Mouse (Mus musculus) kidney, embryonic 15.5 days (tissue): ENCODE measurements around the gene Usp12. TPM values are rescaled to one million over a fixed set of nuclear protein-coding genes. Genes with fewer than 3 reads are reported as not detected.
"Not testable (repeated sequence)": the region's sequence is repeated elsewhere in the genome, so short reads cannot be mapped to it uniquely, and the experiment has no call there.

Experiments
- ATAC-seq: fragments of 200-750 bp; cut with Nextera tagmentation; replicated peaks from 2 replicates; pipeline ENCODE4 v1.8.0; 2017; ENCODE audit warnings: moderate TSS enrichment; ENCODE audit not compliant: low FRiP score
- H3K27ac ChIP-seq: fragments of 300-500 bp; sonication (generic); 2 replicates; pipeline ENCODE4 v1.5.1; 2015; ENCODE audit warnings: mild to moderate bottlenecking, inconsistent platforms
- H3K27me3 ChIP-seq: fragments of 300-500 bp; sonication (generic); 2 replicates; pipeline ENCODE4 v1.6.1; 2015; ENCODE audit warnings: inconsistent platforms
- H3K36me3 ChIP-seq: fragments of 300-500 bp; sonication (generic); 2 replicates; pipeline ENCODE4 v1.6.1; 2015; ENCODE audit warnings: inconsistent platforms
- H3K4me1 ChIP-seq: fragments of 300-500 bp; sonication (generic); 2 replicates; pipeline ENCODE4 v1.6.1; 2015; ENCODE audit warnings: inconsistent platforms
- H3K4me2 ChIP-seq: fragments of 300-500 bp; sonication (generic); 2 replicates; pipeline ENCODE4 v1.6.1; 2015; ENCODE audit warnings: moderate library complexity, mild to moderate bottlenecking, inconsistent platforms
- H3K4me3 ChIP-seq: fragments of 300-500 bp; sonication (generic); replicated peaks from 2 replicates; pipeline ENCODE4 v1.5.1; 2015; ENCODE audit warnings: mild to moderate bottlenecking, inconsistent platforms
- H3K9ac ChIP-seq: fragments of 300-500 bp; sonication (generic); 2 replicates; pipeline ENCODE4 v1.6.1; 2015; ENCODE audit warnings: mild to moderate bottlenecking, inconsistent platforms
- H3K9me3 ChIP-seq: fragments of 300-500 bp; sonication (generic); replicated peaks from 2 replicates; pipeline ENCODE4 v1.6.1; 2016; ENCODE audit warnings: inconsistent platforms
- WGBS: fragments of 180-500 bp; shearing (Covaris S2); methylation state at CpG from one replicate; pipeline ENCODE4 v1.1.7; 2015; ENCODE audit warnings: mixed read lengths; 5-methylcytosine and 5-hydroxymethylcytosine counted together
- polyA plus RNA-seq: library from polyadenylated mRNA; unstranded; fragments of >200 nt; fragmentation: Nextera tagmentation; extraction: Ambion mirVana; gene quantifications from 2 replicates; pipeline ENCODE4 v1.2.1, GENCODE M21; 2015

Gene Usp12
- polyA plus RNA-seq, 1 experiment from 2014 or later, result 21.2 TPM

DNA sequence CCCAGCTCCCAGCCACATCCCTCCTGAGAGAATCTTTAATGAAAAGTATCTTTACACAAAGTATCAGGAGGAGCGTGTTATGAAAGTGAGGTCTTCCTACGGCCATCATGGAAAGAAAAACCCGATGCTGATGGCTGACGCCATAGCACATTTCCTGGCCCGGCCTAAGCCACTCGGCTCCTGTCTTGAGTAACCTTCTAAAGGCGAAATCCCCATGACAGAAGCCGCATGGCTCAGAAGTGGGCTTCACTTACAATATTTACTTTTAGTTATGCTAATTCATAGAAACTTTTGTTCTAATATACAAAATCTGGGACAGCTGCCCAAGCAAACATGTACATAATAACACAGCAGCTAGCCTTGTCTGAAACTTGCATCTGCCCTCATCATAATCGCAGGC, 59.8 kb downstream of the Usp12 start:
- not testable (repeated sequence) for H3K27me3 ChIP-seq, H3K4me3 ChIP-seq, H3K4me2 ChIP-seq, H3K9me3 ChIP-seq, H3K4me1 ChIP-seq, H3K27ac ChIP-seq, H3K9ac ChIP-seq, ATAC-seq
- peaks cover 54% of the 10 kb centered on the region for H3K36me3 ChIP-seq
- 83% methylated on average over 1 of the region's 9 CpGs for WGBS

GRCm38 (mm10) chr5:146733888-146734640, 60.7 kb downstream of the Usp12 start:
- Histone ChIP-seq H3K36me3 (peaks cover 44% of the 10 kb centered on the region), H3K4me1 (no peaks in the 10 kb centered on the region), H3K27ac (no peak overlapping the region), H3K4me3 (no peak overlapping the region), H3K27me3 (no peaks in the 10 kb centered on the region), H3K9me3 (no peaks in the 10 kb centered on the region), H3K4me2 (no peak overlapping the region), H3K9ac (no peak overlapping the region)
- ATAC-seq, result 0 out of 2 replicates have a peak, but pooled peaks have one; percentile 25
- 77% methylated on average over 12 of the region's 12 CpGs for WGBS

DNA sequence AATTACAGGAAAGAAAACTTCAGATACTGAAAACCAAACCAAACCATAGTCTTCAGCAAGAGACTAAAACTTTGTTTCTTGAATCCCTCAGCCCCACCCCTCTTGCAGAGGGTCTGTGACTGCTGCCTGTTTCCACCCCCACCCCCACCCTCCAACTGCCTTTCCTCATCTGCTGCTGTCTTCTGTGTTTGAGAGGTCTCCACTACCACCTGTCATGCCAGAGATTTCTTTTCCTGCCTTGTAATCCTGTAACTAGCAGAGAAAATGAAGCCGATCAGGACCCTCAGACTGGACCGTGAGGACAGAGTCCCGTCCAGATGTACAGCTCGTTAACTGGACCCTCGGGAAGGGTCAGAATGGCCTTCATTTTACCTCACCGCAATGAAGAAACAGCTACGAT, 61.4 kb downstream of the Usp12 start:
- ATAC-seq, result no peak
- Histone ChIP-seq H3K36me3 (peaks cover 38% of the 10 kb centered on the region), H3K4me3 (no peak overlapping the region), H3K27ac (no peak overlapping the region), H3K9me3 (no peaks in the 10 kb centered on the region), H3K4me2 (no peak overlapping the region), H3K4me1 (no peaks in the 10 kb centered on the region), H3K27me3 (no peaks in the 10 kb centered on the region), H3K9ac (no peak overlapping the region)
- 73% methylated on average over 7 of the region's 7 CpGs for WGBS

DNA sequence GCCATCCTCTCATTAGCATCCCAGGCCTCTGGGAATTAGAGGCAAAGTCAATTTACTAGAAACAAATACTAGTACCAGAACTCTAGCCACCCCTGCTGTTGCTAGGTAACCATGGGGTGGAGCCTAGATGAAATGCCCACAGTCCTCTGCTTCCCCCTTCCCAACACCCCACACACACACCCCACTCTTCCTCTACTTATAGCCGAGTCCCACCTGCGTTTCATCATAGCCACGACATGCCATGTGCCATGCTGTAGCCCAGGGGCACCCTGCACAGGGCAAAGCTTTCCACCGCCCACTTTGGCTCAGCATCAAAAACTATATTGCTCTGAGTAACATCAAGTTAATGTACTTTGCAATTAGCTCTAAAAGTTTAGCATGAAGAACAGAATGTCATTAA, 67.8 kb downstream of the Usp12 start:
- WGBS, result 83% methylated on average over 4 of the region's 4 CpGs
- Histone ChIP-seq H3K4me2 (no peak overlapping the region), H3K9me3 (no peaks in the 10 kb centered on the region), H3K4me3 (no peak overlapping the region), H3K4me1 (peaks cover 5% of the 10 kb centered on the region), H3K27me3 (no peaks in the 10 kb centered on the region), H3K27ac (no peak overlapping the region), H3K9ac (no peak overlapping the region), H3K36me3 (no peaks in the 10 kb centered on the region; the same call in 1 of the 2 replicates)
- ATAC-seq, result no peak

DNA sequence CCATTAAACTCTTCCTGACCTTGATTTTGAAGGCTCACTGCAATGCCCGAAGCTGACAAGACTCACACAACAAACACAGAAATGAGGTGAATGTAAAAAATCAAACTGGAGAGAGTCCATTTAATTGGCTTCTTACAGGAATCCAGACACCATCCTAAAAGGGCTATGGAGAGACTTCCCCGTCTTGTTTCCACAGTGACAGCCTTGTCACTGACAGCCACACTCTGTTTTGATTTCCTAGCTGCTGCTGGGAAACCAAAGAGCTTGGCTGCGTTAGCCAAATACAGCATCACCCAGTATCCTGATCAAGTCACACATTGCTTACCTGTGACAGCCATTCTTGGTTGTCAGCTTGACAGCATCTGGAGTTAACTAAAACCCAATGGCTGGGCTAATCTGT, 69.8 kb downstream of the Usp12 start:
- Histone ChIP-seq H3K9me3 (no peaks in the 10 kb centered on the region), H3K36me3 (no peaks in the 10 kb centered on the region), H3K4me1 (peaks cover 9% of the 10 kb centered on the region), H3K4me3 (no peak overlapping the region), H3K9ac (no peak overlapping the region), H3K27me3 (no peaks in the 10 kb centered on the region), H3K27ac (no peak overlapping the region), H3K4me2 (no peak overlapping the region)
- no peak for ATAC-seq
- 56% methylated on average over 3 of the region's 3 CpGs for WGBS

DNA sequence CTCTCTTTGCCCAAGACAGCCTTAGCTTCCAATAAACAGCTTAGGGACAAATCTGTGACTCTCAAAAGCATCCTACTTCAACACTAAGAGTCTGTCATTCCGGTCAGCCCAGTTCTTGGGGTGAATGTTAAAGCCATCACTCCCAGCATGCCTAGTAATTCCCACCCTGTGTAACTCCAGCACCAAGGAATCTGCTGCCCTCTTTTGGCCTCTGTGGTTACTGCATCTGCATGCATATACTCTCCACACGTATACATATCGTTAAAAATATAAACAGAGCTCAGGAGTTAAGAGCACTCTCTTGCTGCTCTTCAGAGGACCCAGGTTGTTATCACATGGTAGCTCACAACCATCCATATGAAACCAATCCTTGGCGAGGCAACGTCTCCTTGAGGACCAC, 71.4 kb downstream of the Usp12 start:
- no peak overlapping the region for H3K4me3 ChIP-seq
- WGBS, result 96% methylated on average over 5 of the region's 5 CpGs

DNA sequence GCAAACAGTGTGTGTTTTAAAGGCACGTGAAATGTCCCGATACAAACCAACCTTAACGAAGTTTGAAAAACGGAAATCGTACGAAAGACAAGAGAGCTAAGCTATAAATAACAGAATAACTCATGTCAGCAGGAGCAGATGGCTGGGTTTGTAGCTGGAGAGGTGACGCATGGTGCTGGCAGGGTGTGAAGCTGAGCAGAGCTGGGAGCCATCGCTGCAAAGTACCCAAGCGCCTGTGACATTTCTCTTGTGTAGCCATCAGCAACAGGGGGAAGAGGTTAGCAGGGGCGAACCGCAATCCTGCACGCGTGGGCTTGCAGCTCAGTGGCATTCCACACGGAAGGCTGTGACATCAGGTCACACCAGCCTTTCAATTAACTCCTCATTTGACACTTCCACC, 72.6 kb downstream of the Usp12 start:
- H3K27me3 ChIP-seq, result no peaks in the 10 kb centered on the region
- H3K4me3 ChIP-seq, result no peak overlapping the region
- H3K4me2 ChIP-seq, result 0 out of 2 replicates have a peak overlapping the region, but pooled peaks have one; percentile 12
- H3K9me3 ChIP-seq, result no peaks in the 10 kb centered on the region
- WGBS, result 25% methylated on average over 14 of the region's 14 CpGs
- no peak overlapping the region for H3K9ac ChIP-seq
- 0 out of 2 replicates have a peak, but pooled peaks have one; percentile 52 for ATAC-seq
- no peak overlapping the region for H3K27ac ChIP-seq
- no peaks in the 10 kb centered on the region for H3K36me3 ChIP-seq
- peaks cover 9% of the 10 kb centered on the region for H3K4me1 ChIP-seq

More for the DNA sequence above, 71.4 kb downstream of the Usp12 start:
- no peak for ATAC-seq
- H3K36me3 ChIP-seq, result no peaks in the 10 kb centered on the region
- no peaks in the 10 kb centered on the region for H3K27me3 ChIP-seq
- H3K9me3 ChIP-seq, result no peaks in the 10 kb centered on the region
- no peak overlapping the region for H3K27ac ChIP-seq
- H3K4me1 ChIP-seq, result peaks cover 9% of the 10 kb centered on the region
- H3K4me2 ChIP-seq, result no peak overlapping the region
- H3K9ac ChIP-seq, result no peak overlapping the region

DNA sequence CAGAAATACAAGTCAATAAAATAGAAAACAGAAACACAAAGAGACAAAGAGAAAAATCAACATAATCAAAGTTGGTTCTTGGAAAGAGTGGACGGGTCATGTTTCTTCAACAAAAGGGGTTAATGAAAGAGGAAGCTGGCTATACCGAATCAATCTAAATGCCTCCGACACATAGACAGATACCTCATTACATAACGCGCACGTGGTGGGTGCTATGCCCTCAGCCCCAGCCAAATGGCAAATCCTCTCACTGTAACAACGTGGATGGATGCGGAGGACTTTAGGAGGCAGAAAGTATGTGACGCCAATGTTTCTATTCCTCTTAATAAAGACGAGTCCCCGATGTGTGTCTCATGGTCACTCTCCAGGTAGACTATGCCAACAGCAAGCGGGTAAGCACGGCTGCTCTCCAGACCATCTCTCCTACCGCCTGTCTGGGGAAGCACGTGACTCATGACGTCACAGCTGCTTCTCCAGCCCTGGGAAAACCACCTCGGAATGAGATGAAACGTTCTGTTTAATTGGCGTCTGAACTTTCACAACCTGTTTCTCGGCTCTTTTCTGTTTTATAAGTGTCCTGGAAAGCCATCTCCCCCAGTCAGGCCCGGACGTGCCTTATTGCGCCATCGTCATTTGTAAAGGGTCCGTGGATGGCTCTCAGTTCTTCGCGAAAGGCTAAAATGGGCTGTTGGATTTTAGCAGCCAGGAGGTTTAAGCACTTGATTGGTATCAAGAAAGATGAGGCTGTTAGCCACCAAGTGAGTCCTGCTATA, 75.0 kb downstream of the Usp12 start:
- WGBS, result 82% methylated on average over 27 of the region's 27 CpGs
- Histone ChIP-seq H3K4me1 (peaks cover 9% of the 10 kb centered on the region), H3K36me3 (no peaks in the 10 kb centered on the region), H3K9ac (no peak overlapping the region), H3K4me3 (no peak overlapping the region), H3K9me3 (no peaks in the 10 kb centered on the region), H3K4me2 (no peak overlapping the region), H3K27me3 (no peaks in the 10 kb centered on the region), H3K27ac (no peak overlapping the region)
- no peak for ATAC-seq

- Histone ChIP-seq H3K4me2 (no peak overlapping the region), H3K9me3 (0 out of 2 replicates have a peak, but pooled peaks cover 2% of the 10 kb centered on the region), H3K4me1 (peaks cover 10% of the 10 kb centered on the region; the same call in 1 of the 2 replicates), H3K9ac (no peak overlapping the region), H3K27ac (no peak overlapping the region), H3K36me3 (no peaks in the 10 kb centered on the region), H3K27me3 (no peaks in the 10 kb centered on the region), H3K4me3 (no peak overlapping the region)
- WGBS, result 88% methylated on average over 12 of the region's 12 CpGs
- ATAC-seq, result 0 out of 2 replicates have a peak, but pooled peaks have one; percentile 27
Measured at GRCm38 (mm10) chr5:146713836-146714235, 81.0 kb downstream of the Usp12 start.

DNA sequence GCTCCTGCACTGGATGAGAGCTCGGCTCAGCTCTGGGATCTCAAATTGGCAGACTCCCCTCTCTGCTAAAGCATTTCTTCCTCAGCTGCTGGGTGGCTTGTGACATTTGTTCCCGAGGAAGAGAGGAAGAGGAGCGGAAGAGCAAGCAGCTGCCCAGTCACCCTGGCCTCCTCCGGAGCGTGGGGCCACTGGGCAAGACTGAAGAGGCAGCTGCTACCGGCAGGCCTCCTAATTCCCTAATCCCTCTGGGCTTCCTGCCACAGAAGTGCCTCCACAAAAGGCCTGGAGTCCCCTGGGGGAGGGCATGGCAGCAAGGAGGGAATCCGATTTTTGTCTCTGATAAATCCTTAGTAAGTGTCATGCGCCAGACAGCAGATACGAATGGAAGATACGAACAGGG, 81.7 kb downstream of the Usp12 start:
- peaks cover 10% of the 10 kb centered on the region; the same call in 1 of the 2 replicates for H3K4me1 ChIP-seq
- 57% methylated on average over 10 of the region's 10 CpGs for WGBS
- 0 out of 2 replicates have a peak, but pooled peaks cover 3% of the 10 kb centered on the region for H3K9me3 ChIP-seq
- no peak overlapping the region for H3K9ac ChIP-seq
- no peak overlapping the region for H3K27ac ChIP-seq
- H3K27me3 ChIP-seq, result no peaks in the 10 kb centered on the region
- peak overlapping the region; percentile 25 for H3K4me2 ChIP-seq
- ATAC-seq, result no peak
- no peak overlapping the region for H3K4me3 ChIP-seq
- no peaks in the 10 kb centered on the region for H3K36me3 ChIP-seq

GRCm38 (mm10) chr5:146712282-146712918, 82.4 kb downstream of the Usp12 start:
- Histone ChIP-seq H3K4me1 (peaks cover 10% of the 10 kb centered on the region; the same call in 1 of the 2 replicates), H3K27ac (no peak overlapping the region), H3K27me3 (no peaks in the 10 kb centered on the region), H3K36me3 (no peaks in the 10 kb centered on the region), H3K4me2 (peak overlapping the region; percentile 25), H3K4me3 (no peak overlapping the region), H3K9me3 (0 out of 2 replicates have a peak, but pooled peaks cover 3% of the 10 kb centered on the region), H3K9ac (no peak overlapping the region)
- WGBS, result 61% methylated on average over 18 of the region's 18 CpGs
- ATAC-seq, result 0 out of 2 replicates have a peak, but pooled peaks have one; percentile 41

GRCm38 (mm10) chr5:146709361-146709760, 85.4 kb downstream of the Usp12 start:
- 54% methylated on average over 3 of the region's 3 CpGs for WGBS
- H3K27ac ChIP-seq, result no peak overlapping the region

More at GRCm38 (mm10) chr5:146709361-146709760, 85.4 kb downstream of the Usp12 start:
- Histone ChIP-seq H3K36me3 (no peaks in the 10 kb centered on the region), H3K27me3 (no peaks in the 10 kb centered on the region), H3K9me3 (0 out of 2 replicates have a peak, but pooled peaks cover 3% of the 10 kb centered on the region), H3K4me3 (no peak overlapping the region), H3K4me1 (peaks cover 14% of the 10 kb centered on the region; the same call in 1 of the 2 replicates), H3K9ac (no peak overlapping the region), H3K4me2 (no peak overlapping the region)
- ATAC-seq, result no peak
